ENCODE assay signal across 10 mouse cellular contexts in genomic region chr1:190976887-190977573, GRCm38 (mm10). TPM values are rescaled to one million over a fixed set of nuclear protein-coding genes. Genes with fewer than 3 reads are reported as not detected.
DNase-seq lines count a peak whose midpoint lies in the region; ATAC-seq lines count a peak whose summit lies in the region.
"Had no signal": no experiment of that assay in that cellular context is flagged by ENCODE, and none has a peak within 500 bp of the region (broad histone marks: within the 10 kb centered on the region; RNA-seq: fewer than 3 reads in every experiment).

No protein-coding gene starts in this region.

- H3K36me3 ChIP-seq in heart, embryonic 12.5 days = peaks cover 42% of the 10 kb centered on the region
- peaks cover 32% of the 10 kb centered on the region for H3K36me3 ChIP-seq in midbrain, embryonic 14.5 days (ENCODE audit: control insufficient read depth, insufficient read depth, low read length)

- no peaks in the 10 kb centered on the region for H3K9me3 ChIP-seq in heart, embryonic 12.5 days (replicated peaks)
- no peaks in the 10 kb centered on the region for H3K9me3 ChIP-seq in midbrain, embryonic 14.5 days (ENCODE audit: control insufficient read depth, low read length)

- H3K4me1 ChIP-seq in heart, embryonic 12.5 days (replicated peaks) = peaks cover 67% of the 10 kb centered on the region
- H3K4me1 ChIP-seq in midbrain, embryonic 14.5 days (ENCODE audit: control insufficient read depth, insufficient read depth, low read length) = peaks cover 21% of the 10 kb centered on the region

- no peak for ATAC-seq in heart, embryonic 12.5 days (ENCODE audit: insufficient number of reproducible peaks, low FRiP score)
- no peak for ATAC-seq in midbrain, embryonic 14.5 days (ENCODE audit: low FRiP score, low TSS enrichment)
- no peak for ATAC-seq in megakaryocyte, adult 5-6 weeks (ENCODE audit: poor library complexity, severe bottlenecking)

- peak overlapping the region; percentile 95 for H3K9ac ChIP-seq in heart, embryonic 12.5 days
- H3K9ac ChIP-seq in midbrain, embryonic 14.5 days (replicated peaks; ENCODE audit: low read length) = peak overlapping the region; percentile 89

- 37% methylated on average over 11 of the region's 11 CpGs for WGBS in heart, embryonic 12.5 days
- 49% methylated on average over 11 of the region's 11 CpGs for WGBS in midbrain, embryonic 14.5 days

- no peak for DNase-seq in heart, adult 8-10 months (ENCODE audit: low spot score)
- peak; percentile 65 for DNase-seq in NIH3T3 (ENCODE audit: low read depth)
- DNase-seq in gastrocnemius, postnatal 25 days = peak; percentile 28
- DNase-seq in midbrain, embryonic 14.5 days = peak; percentile 20
- no peak for DNase-seq in layer of hippocampus, adult 8-10 months (ENCODE audit: low spot score in 2 of 2)
- DNase-seq in thymus, postnatal 25 days = no peak
- DNase-seq: lung, postnatal 4 days had no signal

- peak overlapping the region; percentile 61 for H3K27ac ChIP-seq in heart, embryonic 12.5 days (ENCODE audit: poor library complexity, severe bottlenecking)
- peak overlapping the region; percentile 96; the same call in 1 of the 2 replicates for H3K27ac ChIP-seq in midbrain, embryonic 14.5 days (replicated peaks; ENCODE audit: low read depth, low read length)

- H3K4me2 ChIP-seq in heart, embryonic 12.5 days = peak overlapping the region; percentile 92
- H3K4me2 ChIP-seq in midbrain, embryonic 14.5 days (ENCODE audit: low read length) = peak overlapping the region; percentile 77

- no peaks in the 10 kb centered on the region for H3K27me3 ChIP-seq in heart, embryonic 12.5 days (replicated peaks)
- H3K27me3 ChIP-seq in midbrain, embryonic 14.5 days (ENCODE audit: control insufficient read depth, insufficient read depth, low read length) = no peaks in the 10 kb centered on the region

- H3K4me3 ChIP-seq in heart, embryonic 12.5 days = peak overlapping the region; percentile 74
- peak overlapping the region; percentile 59 for H3K4me3 ChIP-seq in midbrain, embryonic 14.5 days (replicated peaks; ENCODE audit: low read depth, low read length)

RNA-seq across cellular contexts. Expression of gene Vash2, which starts 2.1 kb away (rescaled TPM):
- polyA plus RNA-seq in heart, embryonic 12.5 days (2016; fragmentation: Nextera tagmentation; extraction: Ambion mirVana) = 68.6 and 74.0 TPM in 2 replicates
- 1 to 10 TPM in 1 of 4 experiments, under 1 TPM in 3; 0.08 to 1.0 (median 0.27) TPM for total RNA-seq in heart, adult 8-10 months (2022)
- 1 to 10 TPM in 1 of 2 experiments, under 1 TPM in 1; 0.59 to 1.7 TPM for total RNA-seq in gastrocnemius, postnatal 25 days (2021)
- polyA plus RNA-seq in midbrain, embryonic 14.5 days (2014; fragmentation: Nextera tagmentation; extraction: Ambion mirVana) = 82.8 and 102 TPM in 2 replicates
- total RNA-seq in layer of hippocampus, adult 8-10 months (2022) = 1 to 10 TPM; 1.2 to 2.7 (median 1.7) TPM
- total RNA-seq in megakaryocyte, adult 5-6 weeks (2015) = not detected in 2 replicates
- 0.07 TPM in 1 of 2 replicates, not detected in the other for total RNA-seq in megakaryocyte, adult 5-6 weeks (2017)
- total RNA-seq: hematopoietic stem cell, adult 5-6 weeks had no signal

RNA-seq across cellular contexts. Expression of gene Flvcr1, which starts 48.9 kb away (rescaled TPM):
- 4.4 and 5.4 TPM in 2 replicates for polyA plus RNA-seq in heart, embryonic 12.5 days (2016; fragmentation: Nextera tagmentation; extraction: Ambion mirVana)
- total RNA-seq in heart, adult 8-10 months (2022) = 1 to 10 TPM; 3.5 to 6.5 (median 4.0) TPM
- 10 to 100 TPM; 16.4 to 22.3 TPM for total RNA-seq in gastrocnemius, postnatal 25 days (2021)
- polyA plus RNA-seq in midbrain, embryonic 14.5 days (2014; fragmentation: Nextera tagmentation; extraction: Ambion mirVana) = 10.0 and 12.1 TPM in 2 replicates
- total RNA-seq in layer of hippocampus, adult 8-10 months (2022) = 10 to 100 TPM; 16.8 to 20.0 (median 18.8) TPM
- 52.7 and 55.5 TPM in 2 replicates for total RNA-seq in megakaryocyte, adult 5-6 weeks (2015)
- 45.4 and 57.0 TPM in 2 replicates for total RNA-seq in megakaryocyte, adult 5-6 weeks (2017)

RNA-seq across cellular contexts. Expression of gene Angel2, which starts 52.1 kb away (rescaled TPM):
- polyA plus RNA-seq in heart, embryonic 12.5 days (2016; fragmentation: Nextera tagmentation; extraction: Ambion mirVana) = 38.2 and 38.3 TPM in 2 replicates
- total RNA-seq in heart, adult 8-10 months (2022) = 10 to 100 TPM; 24.0 to 30.2 (median 26.4) TPM
- total RNA-seq in gastrocnemius, postnatal 25 days (2021) = 10 to 100 TPM; 20.7 to 24.6 TPM
- polyA plus RNA-seq in midbrain, embryonic 14.5 days (2014; fragmentation: Nextera tagmentation; extraction: Ambion mirVana) = 49.3 and 60.1 TPM in 2 replicates
- 10 to 100 TPM; 49.4 to 61.7 (median 58.3) TPM for total RNA-seq in layer of hippocampus, adult 8-10 months (2022)
- total RNA-seq in megakaryocyte, adult 5-6 weeks (2015) = 24.1 and 31.6 TPM in 2 replicates
- 28.3 and 31.6 TPM in 2 replicates for total RNA-seq in megakaryocyte, adult 5-6 weeks (2017)

RNA-seq across cellular contexts. Expression of gene Spata45, which starts 59.4 kb away (rescaled TPM):
- polyA plus RNA-seq in heart, embryonic 12.5 days (2016; fragmentation: Nextera tagmentation; extraction: Ambion mirVana) = not detected in 2 replicates
- not detected for total RNA-seq in heart, adult 8-10 months (2022)
- total RNA-seq in gastrocnemius, postnatal 25 days (2021) = not detected
- polyA plus RNA-seq in midbrain, embryonic 14.5 days (2014; fragmentation: Nextera tagmentation; extraction: Ambion mirVana) = not detected in 2 replicates
- not detected for total RNA-seq in layer of hippocampus, adult 8-10 months (2022)
- total RNA-seq in megakaryocyte, adult 5-6 weeks (2015) = not detected in 2 replicates
- total RNA-seq in megakaryocyte, adult 5-6 weeks (2017) = not detected in 2 replicates
- total RNA-seq: hematopoietic stem cell, adult 5-6 weeks had no signal

Comparison
In these comparisons a context has a peak if more than half of its experiments do, and no peak if none do; other contexts are left out.
1. DNase-seq: peak in NIH3T3 (single experiment), gastrocnemius, postnatal 25 days (single experiment) and midbrain, embryonic 14.5 days (single experiment); none in heart, adult 8-10 months (single experiment), layer of hippocampus, adult 8-10 months (0 of 2) and thymus, postnatal 25 days (single experiment).